Mouse (Mus musculus) limb, embryonic 10.5 days (tissue): ENCODE data around the gene Shb. TPM values are rescaled to one million over a fixed set of nuclear protein-coding genes. Genes with fewer than 3 reads are reported as not detected.

Experiments used
- DNase-seq: peaks from one replicate; pipeline ENCODE4 v3.0.0-alpha.2; 2017; ENCODE audit warnings: low spot score
- H3K27ac ChIP-seq: fragments of 300-500 bp; sonication (generic); 2 replicates; pipeline ENCODE4 v1.5.1; 2016; ENCODE audit warnings: mild to moderate bottlenecking
- H3K27me3 ChIP-seq: fragments of 300-500 bp; sonication (generic); 2 replicates; pipeline ENCODE4 v1.6.1; 2016; ENCODE audit warnings: low read depth, mild to moderate bottlenecking; ENCODE audit not compliant: poor library complexity, severe bottlenecking
- H3K36me3 ChIP-seq: fragments of 300-500 bp; sonication (generic); 2 replicates; pipeline ENCODE4 v1.6.1; 2016; ENCODE audit warnings: mild to moderate bottlenecking, moderate library complexity
- H3K4me1 ChIP-seq: fragments of 300-500 bp; sonication (generic); 2 replicates; pipeline ENCODE4 v1.6.1; 2016
- H3K4me3 ChIP-seq: fragments of 300-500 bp; sonication (generic); 2 replicates; pipeline ENCODE4 v1.5.1; 2016; ENCODE audit warnings: mild to moderate bottlenecking, moderate library complexity
- H3K9me3 ChIP-seq: fragments of 300-500 bp; sonication (generic); replicated peaks from 2 replicates; pipeline ENCODE4 v1.6.1; 2016; ENCODE audit warnings: mild to moderate bottlenecking
- WGBS: fragments of 180-500 bp; shearing (Covaris S2); methylation state at CpG from one replicate; pipeline ENCODE4 v1.1.7; 2016; 5-methylcytosine and 5-hydroxymethylcytosine counted together
- polyA plus RNA-seq: library from polyadenylated mRNA; unstranded; fragments of >200 nt; fragmentation: Nextera tagmentation; extraction: Ambion mirVana; gene quantifications from 2 replicates; pipeline ENCODE4 v1.2.1, GENCODE M21; 2016

The Shb gene
- polyA plus RNA-seq, 1 experiment from 2014 or later = 4.3 TPM

DNA sequence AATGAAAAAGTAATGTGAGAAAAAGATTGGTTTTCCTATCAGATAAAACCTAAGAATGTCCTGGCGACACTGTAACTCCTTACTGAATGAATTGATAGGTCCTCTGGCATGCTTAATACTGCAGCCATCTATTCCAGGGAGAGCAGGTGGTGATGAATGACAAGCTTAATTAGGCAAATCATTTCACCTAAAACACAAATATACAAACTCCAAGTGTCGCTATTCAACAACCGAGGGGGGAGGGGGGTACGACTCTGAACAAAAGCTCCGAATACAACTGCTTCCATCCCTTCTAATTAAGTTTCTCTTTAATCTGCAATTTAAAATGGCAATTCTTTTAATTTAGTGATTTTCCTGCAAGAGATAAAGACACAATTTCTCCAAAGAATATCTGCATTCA, 83.3 kb downstream of the Shb start:
- H3K4me1 ChIP-seq = peaks cover 95% of the 10 kb centered on the region
- no peak overlapping the region for H3K27ac ChIP-seq
- WGBS = 85% methylated on average over 5 of the region's 5 CpGs
- no peak overlapping the region for H3K4me3 ChIP-seq
- no peak for DNase-seq
- H3K9me3 ChIP-seq = no peaks in the 10 kb centered on the region
- peaks cover 34% of the 10 kb centered on the region for H3K36me3 ChIP-seq
- peaks cover 17% of the 10 kb centered on the region for H3K27me3 ChIP-seq

DNA sequence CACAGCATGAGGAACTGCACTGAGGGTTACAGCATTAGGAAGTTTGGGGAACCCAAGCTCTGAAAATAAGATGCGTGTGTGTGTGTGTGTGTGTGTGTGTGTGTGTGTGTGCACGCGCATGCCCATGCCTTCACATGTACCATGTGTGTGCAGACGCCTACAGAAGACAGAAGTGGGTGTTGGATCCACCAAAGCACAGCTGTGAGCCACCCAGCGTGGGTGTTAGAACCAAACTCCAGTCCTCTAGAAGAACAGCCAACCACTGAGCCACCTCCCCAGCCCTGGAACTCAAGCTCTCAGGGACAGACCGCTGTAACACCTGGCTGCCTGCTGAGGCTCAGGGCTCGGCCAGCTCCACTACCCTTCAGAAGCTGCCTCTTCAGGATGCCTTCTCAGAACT, 83.8 kb downstream of the Shb start:
- H3K4me1 ChIP-seq = peaks cover 94% of the 10 kb centered on the region
- H3K27ac ChIP-seq = no peak overlapping the region
- peaks cover 39% of the 10 kb centered on the region for H3K36me3 ChIP-seq
- H3K9me3 ChIP-seq = no peaks in the 10 kb centered on the region
- WGBS = 85% methylated on average over 7 of the region's 7 CpGs
- no peak overlapping the region for H3K4me3 ChIP-seq
- H3K27me3 ChIP-seq = peaks cover 22% of the 10 kb centered on the region
- DNase-seq = no peak

DNA sequence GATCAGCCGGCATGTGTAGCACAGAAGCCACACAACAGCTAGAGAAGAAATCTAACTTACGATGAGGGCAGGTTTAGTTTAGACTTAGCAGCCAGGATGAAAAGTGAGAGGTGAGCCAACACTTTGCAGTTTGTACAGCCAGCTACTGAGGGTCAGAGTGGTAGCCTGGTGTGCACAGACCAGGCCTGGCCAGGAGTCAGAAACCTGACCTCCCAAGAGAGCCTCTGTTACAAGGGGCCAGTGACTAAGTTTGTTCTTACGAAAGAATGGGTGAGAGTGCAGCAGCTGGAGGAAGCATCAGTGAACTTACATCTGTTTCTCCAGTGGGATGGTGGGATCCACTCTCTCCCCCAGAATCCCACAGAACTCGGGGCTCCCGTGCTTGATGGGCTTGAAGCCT, 85.1 kb downstream of the Shb start:
- Histone ChIP-seq H3K9me3 (no peaks in the 10 kb centered on the region), H3K36me3 (peaks cover 52% of the 10 kb centered on the region), H3K27ac (0 out of 2 replicates have a peak overlapping the region, but pooled peaks have one; percentile 17), H3K27me3 (peaks cover 32% of the 10 kb centered on the region), H3K4me3 (no peak overlapping the region), H3K4me1 (peaks cover 90% of the 10 kb centered on the region)
- DNase-seq = no peak
- WGBS = 86% methylated on average over 5 of the region's 5 CpGs

DNA sequence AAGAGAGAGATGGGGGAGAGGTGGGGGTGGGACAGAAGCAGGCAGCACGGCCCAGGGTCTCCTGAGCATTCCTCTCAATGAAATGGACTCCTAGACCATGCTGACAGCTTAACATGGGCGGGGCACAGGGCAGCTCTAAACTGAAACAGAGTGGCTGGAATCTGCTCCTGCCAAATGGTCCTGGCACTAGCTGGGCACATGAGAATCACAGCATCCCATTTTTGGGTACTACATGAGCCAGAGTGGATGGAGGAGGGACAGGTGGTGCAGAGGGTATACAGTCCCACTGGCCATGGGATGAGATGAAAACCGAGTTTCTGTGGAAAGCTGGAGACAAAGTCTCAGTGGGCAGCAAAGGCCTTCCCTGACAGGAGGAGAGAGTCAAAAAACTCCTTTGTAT, 87.0 kb downstream of the Shb start:
- H3K27ac ChIP-seq = no peak overlapping the region
- peaks cover 67% of the 10 kb centered on the region for H3K36me3 ChIP-seq
- H3K27me3 ChIP-seq = peaks cover 52% of the 10 kb centered on the region
- no peaks in the 10 kb centered on the region for H3K9me3 ChIP-seq
- DNase-seq = no peak
- peaks cover 85% of the 10 kb centered on the region for H3K4me1 ChIP-seq
- WGBS = 63% methylated on average over 3 of the region's 3 CpGs
- H3K4me3 ChIP-seq = no peak overlapping the region

DNA sequence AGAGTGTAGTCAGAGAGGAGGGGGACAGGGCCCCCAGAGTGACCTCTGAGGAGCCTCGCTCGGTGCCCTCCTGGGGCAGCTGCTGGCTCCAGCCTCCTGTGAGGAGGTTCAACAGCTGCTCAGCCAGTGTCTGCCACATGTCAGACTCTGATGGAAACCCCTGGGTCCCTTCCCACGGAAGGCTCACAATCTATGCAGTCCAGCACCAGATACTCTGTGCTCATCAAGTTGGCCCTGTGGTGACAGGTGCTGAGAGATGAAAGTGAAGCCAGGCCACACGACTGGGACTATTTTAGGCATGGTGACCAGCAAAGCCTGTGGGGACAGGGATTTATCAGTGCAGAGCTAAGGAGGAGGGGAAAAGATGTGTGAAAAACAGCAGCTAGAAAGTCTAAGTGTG, 87.5 kb downstream of the Shb start:
- Histone ChIP-seq H3K27ac (no peak overlapping the region), H3K9me3 (no peaks in the 10 kb centered on the region), H3K27me3 (peaks cover 56% of the 10 kb centered on the region), H3K36me3 (peaks cover 71% of the 10 kb centered on the region), H3K4me3 (no peak overlapping the region), H3K4me1 (peaks cover 85% of the 10 kb centered on the region)
- WGBS = 36% methylated on average over 4 of the region's 4 CpGs
- no peak for DNase-seq

DNA sequence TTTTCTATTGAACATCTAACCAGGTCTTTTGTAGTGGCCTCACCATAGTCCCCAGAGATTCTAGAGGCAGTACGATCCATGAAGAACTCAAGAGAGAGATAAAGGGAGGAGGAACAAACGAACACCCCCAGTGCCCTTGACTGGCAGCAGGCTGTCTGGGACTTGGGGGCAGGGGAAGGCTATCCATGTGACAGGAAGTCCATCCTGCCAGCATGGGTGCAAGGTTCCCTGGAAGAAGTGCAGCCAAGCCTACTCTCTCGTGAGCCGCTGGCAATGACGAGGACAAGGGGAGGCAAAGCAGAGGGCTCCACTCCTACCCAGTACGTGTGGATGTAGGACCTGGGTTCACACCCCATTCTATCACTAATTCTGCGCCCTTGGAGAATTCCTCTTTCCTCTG, 88.6 kb downstream of the Shb start:
- Histone ChIP-seq H3K4me1 (peaks cover 87% of the 10 kb centered on the region), H3K27me3 (peaks cover 59% of the 10 kb centered on the region), H3K27ac (peak overlapping the region; percentile 17; the same call in 1 of the 2 replicates), H3K36me3 (peaks cover 72% of the 10 kb centered on the region), H3K4me3 (no peak overlapping the region), H3K9me3 (no peaks in the 10 kb centered on the region)
- DNase-seq = no peak
- WGBS = 84% methylated on average over 7 of the region's 7 CpGs

DNA sequence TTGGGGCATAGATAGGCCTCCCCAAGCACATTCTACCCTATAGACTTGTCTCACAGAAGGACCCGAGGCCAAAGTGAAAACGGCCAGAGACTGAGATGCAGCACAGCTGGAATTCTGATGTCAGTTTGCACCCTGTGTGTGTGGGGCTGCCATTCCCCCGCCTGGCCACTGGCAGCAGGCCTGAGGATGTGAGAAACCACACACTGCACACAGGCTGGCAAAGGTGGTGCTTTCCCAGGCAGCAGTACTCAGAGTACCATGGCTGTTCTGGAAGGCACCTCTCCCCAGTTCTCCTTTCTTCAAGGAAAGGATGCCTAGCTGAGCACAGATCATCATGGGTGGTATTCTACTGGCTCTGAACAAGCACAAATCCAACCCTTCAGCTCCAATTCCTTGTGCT, 90.0 kb downstream of the Shb start:
- Histone ChIP-seq H3K36me3 (peaks cover 69% of the 10 kb centered on the region), H3K27me3 (peaks cover 73% of the 10 kb centered on the region), H3K27ac (no peak overlapping the region), H3K4me1 (peaks cover 89% of the 10 kb centered on the region), H3K9me3 (no peaks in the 10 kb centered on the region), H3K4me3 (no peak overlapping the region)
- no peak for DNase-seq
- 76% methylated on average over 3 of the region's 3 CpGs for WGBS

DNA sequence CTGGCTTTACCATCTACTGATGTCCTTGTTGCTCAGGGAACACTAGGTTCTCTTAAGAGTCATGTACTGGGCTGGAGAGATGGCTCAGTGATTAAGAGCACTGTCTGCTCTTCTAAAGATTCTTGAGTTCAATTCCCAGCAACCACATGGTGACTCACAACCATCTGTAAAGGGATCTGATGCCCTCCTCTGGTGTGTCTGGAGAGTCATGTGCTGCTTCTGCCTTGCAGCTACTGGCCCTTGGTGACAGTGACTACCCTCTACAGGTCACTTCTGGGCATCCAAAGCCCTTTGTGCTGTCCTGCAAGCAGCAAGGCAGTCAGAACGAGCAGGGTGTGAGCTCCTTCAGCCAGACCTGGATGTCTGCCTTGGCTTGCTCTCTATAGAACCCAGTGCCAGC, 90.5 kb downstream of the Shb start:
- no peaks in the 10 kb centered on the region for H3K9me3 ChIP-seq
- DNase-seq = no peak
- no peak overlapping the region for H3K27ac ChIP-seq
- peaks cover 89% of the 10 kb centered on the region for H3K4me1 ChIP-seq
- WGBS = 83% methylated on average over 1 of the region's 1 CpGs
- H3K27me3 ChIP-seq = peaks cover 73% of the 10 kb centered on the region
- H3K4me3 ChIP-seq = no peak overlapping the region
- H3K36me3 ChIP-seq = peaks cover 64% of the 10 kb centered on the region

DNA sequence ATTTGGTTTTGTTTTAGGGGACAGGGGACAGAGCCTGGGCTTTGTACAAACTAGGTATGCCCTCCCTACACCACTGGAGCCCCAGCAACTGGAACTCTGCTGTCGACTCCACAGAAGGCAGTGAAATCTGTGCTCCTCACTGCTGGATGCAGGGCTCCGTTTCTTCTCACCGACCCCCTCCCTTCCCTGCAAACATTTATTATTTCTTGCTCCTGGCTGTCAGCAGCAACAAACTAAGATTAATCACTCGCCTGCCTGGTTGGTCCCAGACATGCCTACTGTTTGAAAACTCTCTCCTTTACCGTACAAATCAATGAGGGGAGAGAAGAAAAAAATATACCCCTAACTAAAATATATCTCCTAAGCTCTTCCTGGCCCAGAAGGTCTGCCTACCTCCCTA, 93.0 kb downstream of the Shb start:
- Histone ChIP-seq H3K27me3 (peaks cover 59% of the 10 kb centered on the region), H3K9me3 (no peaks in the 10 kb centered on the region), H3K36me3 (peaks cover 41% of the 10 kb centered on the region), H3K4me3 (no peak overlapping the region), H3K27ac (peak overlapping the region; percentile 67), H3K4me1 (peaks cover 90% of the 10 kb centered on the region)
- 27% methylated on average over 5 of the region's 5 CpGs for WGBS
- DNase-seq = peak; percentile 57

DNA sequence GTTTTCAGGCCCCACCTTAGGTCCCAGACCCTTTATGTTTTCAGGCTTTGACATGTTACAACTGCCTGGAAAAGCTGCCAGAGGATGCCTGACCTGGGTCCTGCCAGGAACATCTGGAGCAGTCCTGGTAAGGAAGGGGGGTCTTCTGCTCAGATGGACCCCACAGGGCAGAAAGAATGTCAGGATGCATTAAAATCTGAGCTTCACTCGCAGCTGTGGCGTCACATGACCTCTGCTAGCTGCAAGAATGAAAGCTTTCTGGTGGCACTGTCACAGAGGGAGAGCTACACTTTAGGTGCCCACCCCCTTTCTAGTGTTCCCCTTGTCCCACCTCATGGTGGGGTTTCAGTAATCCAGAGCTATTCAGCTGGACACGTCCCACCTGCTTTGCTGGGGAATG, 95.3 kb downstream of the Shb start:
- 49% methylated on average over 3 of the region's 3 CpGs for WGBS
- Histone ChIP-seq H3K4me1 (peaks cover 95% of the 10 kb centered on the region), H3K27ac (peak overlapping the region; percentile 61), H3K36me3 (peaks cover 18% of the 10 kb centered on the region; the same call in 1 of the 2 replicates), H3K27me3 (peaks cover 39% of the 10 kb centered on the region), H3K4me3 (no peak overlapping the region), H3K9me3 (no peaks in the 10 kb centered on the region)
- DNase-seq = peak; percentile 40

DNA sequence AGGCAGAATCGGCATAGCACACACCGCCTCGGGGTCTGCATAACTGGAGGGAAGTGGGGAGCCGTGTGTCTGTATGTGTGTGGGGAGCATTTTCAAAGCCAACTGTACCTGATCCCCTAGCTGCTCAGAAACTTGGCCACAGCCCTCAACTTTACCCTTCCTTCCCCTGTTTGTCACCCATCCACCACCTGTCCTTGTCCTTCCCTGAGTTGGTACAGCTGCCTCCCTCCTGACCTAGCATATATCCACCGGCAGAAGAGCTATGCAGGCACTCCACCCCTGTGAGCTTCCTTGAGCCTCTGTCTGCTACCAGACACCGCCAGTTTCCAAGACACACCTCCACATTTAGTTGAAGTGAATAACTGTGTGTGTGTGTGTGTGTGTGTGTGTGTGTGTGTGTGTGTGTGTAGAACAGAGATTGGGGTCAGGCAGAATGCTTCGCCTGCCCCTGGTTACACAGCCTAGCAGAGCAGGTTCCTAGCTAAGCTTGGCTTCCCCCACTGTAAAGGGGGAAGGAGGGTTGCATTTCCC, 95.8 kb downstream of the Shb start:
- WGBS = 65% methylated on average over 7 of the region's 7 CpGs
- DNase-seq = peak; percentile 42
- peaks cover 13% of the 10 kb centered on the region; the same call in 1 of the 2 replicates for H3K36me3 ChIP-seq
- peaks cover 99% of the 10 kb centered on the region for H3K4me1 ChIP-seq
- H3K27me3 ChIP-seq = peaks cover 33% of the 10 kb centered on the region
- H3K4me3 ChIP-seq = no peak overlapping the region
- H3K9me3 ChIP-seq = no peaks in the 10 kb centered on the region
- H3K27ac ChIP-seq = peak overlapping the region; percentile 61

DNA sequence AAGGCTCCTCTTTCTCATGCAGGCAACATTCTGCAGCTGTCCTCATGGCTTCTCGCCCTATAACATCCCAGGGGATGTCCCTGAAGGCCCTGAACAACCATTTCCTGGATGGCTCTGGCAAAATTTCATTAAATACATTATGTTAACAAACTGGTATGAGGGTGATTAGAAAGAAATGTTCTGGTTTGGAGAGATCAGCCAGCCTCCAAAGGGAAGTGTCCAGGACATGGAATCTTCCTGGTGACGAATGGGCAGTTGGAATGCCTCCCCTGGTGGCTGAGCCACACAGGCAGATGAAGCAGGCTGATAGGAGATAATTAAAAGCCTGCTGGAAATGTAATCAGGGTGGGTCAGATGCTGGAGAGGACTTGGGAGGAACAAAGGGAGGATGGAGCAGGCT, 96.4 kb downstream of the Shb start:
- Histone ChIP-seq H3K36me3 (peaks cover 10% of the 10 kb centered on the region; the same call in 1 of the 2 replicates), H3K27ac (peak overlapping the region; percentile 61; the same call in 1 of the 2 replicates), H3K4me1 (peaks cover 94% of the 10 kb centered on the region), H3K4me3 (no peak overlapping the region), H3K27me3 (peaks cover 28% of the 10 kb centered on the region), H3K9me3 (no peaks in the 10 kb centered on the region)
- 46% methylated on average over 2 of the region's 2 CpGs for WGBS
- DNase-seq = no peak

DNA sequence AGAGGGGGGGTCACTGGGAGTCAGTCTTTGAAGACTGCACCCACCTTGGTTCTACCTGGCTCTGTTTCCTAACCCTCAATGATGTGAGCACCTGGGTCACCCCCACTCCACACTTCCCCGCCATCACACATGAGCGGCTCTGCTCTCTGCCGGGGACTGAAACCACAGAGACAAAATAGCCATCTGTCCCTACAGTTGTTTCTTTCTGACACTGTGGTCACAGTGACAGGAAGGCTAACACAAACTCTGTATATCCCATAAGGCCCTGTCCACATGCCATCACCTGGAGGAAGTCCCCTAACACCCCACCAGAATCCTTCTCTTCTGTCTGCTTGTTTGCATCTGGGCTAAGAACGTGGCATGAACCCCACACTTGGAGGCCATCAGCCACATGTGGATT, 97.6 kb downstream of the Shb start:
- H3K9me3 ChIP-seq = no peaks in the 10 kb centered on the region
- WGBS = 83% methylated on average over 4 of the region's 4 CpGs
- peaks cover 17% of the 10 kb centered on the region for H3K27me3 ChIP-seq
- H3K27ac ChIP-seq = peak overlapping the region; percentile 71
- 0 out of 2 replicates have a peak, but pooled peaks cover 2% of the 10 kb centered on the region for H3K36me3 ChIP-seq
- no peak for DNase-seq
- no peak overlapping the region for H3K4me3 ChIP-seq
- peaks cover 82% of the 10 kb centered on the region for H3K4me1 ChIP-seq

DNA sequence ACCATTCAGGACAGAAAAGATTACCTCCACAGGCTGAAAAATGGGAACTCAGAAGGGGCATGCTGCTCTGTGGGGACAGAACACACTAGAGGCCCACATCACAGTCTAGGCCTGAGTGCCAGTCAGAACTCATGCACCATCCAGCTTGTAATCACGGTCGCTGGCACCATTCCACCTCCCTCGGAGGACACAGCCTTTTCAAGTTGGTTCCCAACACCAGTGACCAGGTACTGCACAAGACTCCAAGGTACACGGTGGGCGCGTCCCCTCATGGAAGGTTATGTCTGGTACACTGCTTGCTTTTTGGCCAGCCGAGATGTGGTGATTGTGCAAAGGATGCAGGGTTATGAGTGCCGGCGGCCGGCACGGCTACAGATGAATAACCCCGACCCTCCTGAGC, 98.2 kb downstream of the Shb start:
- Histone ChIP-seq H3K4me1 (peaks cover 76% of the 10 kb centered on the region), H3K27me3 (peaks cover 17% of the 10 kb centered on the region), H3K27ac (peak overlapping the region; percentile 71), H3K4me3 (no peak overlapping the region), H3K9me3 (no peaks in the 10 kb centered on the region), H3K36me3 (0 out of 2 replicates have a peak, but pooled peaks cover 2% of the 10 kb centered on the region)
- DNase-seq = no peak
- 86% methylated on average over 12 of the region's 12 CpGs for WGBS
